Mouse (Mus musculus) left cerebral cortex, adult 8-10 months (tissue): Measurements from ENCODE around the gene Eomes. TPM values are rescaled to one million over a fixed set of nuclear protein-coding genes. Genes with fewer than 3 reads are reported as not detected.

Experiments
- DNase-seq, 2 experiments: peaks; one replicate each; pipeline ENCODE4 v3.0.0; 2022; ENCODE audit warnings: low spot score in 2 of 2
- total RNA-seq, 4 experiments: library from RNA; stranded (reverse); gene quantifications; 2 replicates each; pipeline ENCODE4 v1.2.4; 2022

The Eomes gene
- total RNA-seq, 4 experiments from 2014 or later: 0.18 to 1.0 (median 0.32) TPM

DNA sequence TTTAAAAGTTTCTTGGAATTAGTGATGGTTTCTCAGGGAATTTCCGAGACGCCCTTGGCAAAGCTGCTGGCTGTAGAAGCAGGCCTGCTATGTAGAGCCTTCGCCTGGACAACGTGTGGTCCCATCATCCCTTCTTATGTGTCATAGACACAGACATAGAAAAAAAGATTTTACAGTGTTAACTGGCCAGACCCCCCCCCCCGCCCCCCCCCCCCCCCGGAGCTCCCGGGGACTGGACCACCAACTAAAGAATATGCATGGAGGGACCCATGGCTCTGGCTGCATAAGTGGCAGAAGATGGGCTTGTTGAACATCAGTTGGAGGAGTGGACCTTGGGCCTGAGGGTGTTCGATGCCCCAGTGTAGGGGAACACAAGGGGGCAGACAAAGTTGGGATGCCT lies 39.6 kb downstream of the Eomes start:
- DNase-seq: no peak

DNA sequence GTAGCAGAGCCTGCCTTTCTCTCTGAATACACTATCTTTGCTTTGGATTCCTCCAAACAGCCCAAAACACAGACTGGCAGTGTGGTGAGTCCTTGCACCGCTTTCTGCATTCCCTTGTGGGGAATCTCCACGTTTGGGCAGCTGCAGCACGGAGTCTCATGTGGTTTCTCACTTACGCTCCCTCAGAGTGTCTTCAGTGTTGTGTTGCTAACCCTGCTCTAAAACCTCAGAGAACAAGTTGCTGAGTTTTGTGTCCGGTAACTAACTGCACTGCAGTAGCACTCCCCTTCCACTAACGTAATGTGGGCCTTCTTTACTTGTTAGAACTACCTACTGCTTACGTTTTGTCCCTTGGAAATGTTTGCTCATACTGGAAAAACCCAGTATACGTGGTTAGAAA lies 41.1 kb downstream of the Eomes start:
- no peak for DNase-seq

DNA sequence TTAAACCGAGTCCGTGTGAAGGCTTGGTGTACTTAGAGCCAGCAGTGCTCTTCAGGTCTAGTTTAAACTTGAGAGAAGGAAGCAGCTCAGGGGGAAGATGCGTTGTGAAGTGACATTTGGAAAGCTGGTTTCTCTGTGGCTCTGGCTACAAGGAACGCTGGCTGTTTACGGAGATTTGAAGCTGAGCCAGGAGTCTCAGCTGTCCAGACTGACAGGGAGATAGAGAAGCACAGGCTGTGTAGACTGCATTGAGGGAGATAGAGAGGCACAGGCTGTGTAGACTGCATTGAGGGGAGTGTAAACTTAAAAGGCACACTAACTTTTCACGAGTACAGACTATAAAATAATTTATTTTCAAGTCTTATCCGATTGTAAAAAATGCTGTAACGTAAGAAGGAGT lies 42.0 kb downstream of the Eomes start:
- DNase-seq: no peak

DNA sequence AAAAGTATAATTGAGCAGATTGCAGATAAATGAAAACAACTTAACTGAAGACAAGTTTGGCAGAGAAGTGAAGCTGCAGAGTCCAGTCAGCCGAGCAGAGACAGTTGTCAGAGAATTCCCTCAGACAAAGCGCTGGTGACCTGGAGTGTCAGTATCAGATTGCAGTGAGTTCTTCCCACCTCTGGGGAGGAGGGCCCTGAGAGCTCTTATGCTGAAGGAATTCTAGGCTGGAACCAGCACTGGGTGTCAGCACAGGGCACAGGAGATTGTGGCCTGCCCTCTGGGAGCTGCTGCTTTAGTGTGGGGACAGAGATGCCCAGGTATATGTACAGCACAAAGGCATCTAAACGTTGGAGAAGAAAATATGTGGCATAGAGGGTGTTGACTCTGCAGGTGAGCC lies 42.8 kb downstream of the Eomes start:
- no peak for DNase-seq

DNA sequence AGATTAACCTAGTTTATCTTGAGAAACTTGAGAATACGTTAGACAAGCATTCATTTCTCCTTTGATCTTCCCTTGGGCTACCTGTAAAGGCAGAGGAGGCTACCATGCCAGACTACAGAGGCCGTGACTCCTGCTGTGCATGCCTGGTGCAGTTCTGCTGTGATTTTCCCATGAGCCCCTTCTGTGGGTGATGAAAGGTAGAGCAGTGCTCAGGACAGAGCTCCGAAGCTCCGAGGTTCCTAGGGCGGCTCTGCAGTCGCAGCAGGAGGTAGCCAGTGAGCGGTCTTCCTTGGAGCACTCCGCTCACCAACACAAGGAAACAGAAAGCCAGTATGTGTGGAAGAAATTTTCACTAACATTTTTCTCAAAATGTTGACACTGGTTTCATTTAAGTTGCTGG lies 43.6 kb downstream of the Eomes start:
- DNase-seq: no peak

DNA sequence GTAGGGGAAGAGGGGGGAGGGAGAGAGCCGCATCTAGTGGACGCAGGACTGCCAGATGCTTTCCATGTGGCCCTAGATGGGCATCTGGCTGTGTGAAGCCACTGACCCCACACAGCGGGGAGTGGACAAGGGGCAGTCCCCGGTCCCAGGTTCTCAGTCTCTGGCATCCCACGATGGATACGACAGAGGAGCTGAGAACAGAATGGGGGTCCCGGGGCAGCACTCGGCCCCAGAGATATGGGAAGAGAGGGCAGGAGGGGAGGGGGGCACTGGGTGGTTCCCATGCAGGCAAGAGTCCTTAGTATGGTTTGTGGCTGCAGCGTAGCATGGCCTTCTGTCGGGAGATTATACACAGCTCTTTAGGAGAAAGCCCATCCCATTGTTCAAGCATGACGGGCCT lies 45.7 kb downstream of the Eomes start:
- no peak for DNase-seq

DNA sequence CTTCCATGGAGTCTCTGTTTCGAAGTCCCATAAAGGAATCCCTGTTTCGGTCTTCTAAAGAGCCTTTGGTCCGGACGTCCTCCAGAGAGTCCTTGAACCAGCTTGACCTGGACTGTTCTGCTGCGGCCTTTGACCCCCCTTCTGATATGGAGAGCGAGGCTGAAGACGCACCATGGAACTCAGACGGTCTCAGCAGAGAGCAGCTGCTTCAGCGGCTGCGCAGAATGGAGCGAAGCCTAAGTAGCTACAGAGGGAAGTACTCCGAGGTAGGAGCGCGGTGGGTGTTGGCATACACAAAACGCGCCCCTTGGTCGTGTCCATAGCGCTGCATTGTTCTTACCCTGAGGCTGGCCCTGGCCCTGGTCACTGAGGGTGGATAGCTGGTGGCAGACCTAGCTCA lies 49.0 kb downstream of the Eomes start:
- no peak for DNase-seq

DNA sequence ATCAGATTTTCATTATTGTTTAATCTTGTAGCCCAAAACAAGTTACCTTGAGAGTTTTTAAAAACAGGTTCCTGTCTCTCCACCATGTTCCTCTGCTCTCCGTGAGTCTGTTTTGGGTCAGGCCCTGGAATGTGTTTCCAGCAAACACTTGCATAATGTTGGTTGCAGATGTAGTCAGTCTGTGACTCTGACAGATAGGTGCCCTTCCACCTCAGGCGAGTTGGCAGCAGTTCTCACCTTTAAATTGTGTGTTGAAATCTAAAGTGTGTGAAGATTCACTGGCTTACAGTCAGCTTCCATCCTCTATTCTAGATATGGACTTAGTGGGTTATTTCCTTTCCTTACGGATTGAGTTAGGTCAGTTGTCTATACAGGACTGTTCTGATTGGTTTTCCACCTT lies 51.8 kb downstream of the Eomes start:
- no peak for DNase-seq

DNA sequence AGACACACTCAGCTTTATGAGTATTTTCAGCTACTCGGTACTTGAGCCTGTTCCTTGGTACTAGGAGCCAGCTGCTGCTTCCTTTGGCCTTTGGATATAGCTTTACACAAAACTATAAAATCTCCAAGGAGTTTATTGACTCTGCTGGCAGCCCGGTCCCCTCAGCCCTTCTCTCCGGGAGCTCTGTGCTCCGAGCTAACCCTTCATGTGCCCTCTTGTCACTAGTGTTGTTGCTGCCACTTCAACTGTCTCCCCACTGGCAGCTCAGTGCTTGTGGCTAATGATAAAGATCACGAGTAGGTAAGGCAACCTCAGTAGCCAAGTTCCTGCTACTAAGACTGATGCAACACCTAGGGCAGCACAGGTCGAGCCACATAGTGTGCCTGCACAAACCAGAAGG lies 52.7 kb downstream of the Eomes start:
- DNase-seq: no peak

DNA sequence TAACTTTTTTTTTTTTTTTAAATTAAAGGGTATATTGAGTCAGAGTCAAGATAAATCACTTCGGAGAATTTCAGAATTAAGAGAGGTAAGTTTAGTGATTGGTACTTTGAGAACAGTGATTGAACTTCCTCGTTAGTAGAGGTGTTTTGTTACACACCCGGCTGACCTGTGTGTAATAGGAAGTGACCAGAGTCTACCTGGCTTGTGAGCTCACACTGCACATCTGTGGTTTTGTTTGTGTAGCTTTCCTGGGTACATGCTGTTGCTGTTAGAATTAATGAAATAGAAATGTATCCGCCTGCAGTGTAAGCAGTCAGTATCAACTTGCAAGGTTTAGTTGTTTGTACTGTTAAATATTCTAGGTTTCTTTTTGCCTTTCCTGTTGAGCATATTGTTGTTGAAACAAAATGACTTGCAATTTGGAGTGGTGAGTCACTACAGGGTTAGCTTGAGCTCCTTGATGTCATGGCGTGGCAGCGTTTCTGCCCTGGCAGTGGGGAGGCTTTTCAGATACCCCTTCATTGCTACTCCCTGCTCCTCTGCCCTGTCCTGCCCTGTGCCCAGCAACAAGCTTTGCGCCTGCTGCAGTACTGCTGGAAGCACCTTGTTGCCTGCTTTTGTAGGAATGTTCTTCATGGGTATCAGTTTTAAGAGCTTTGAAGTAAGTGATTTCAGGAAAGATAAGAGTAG lies 54.6 kb downstream of the Eomes start:
- no peak for DNase-seq

Other genes starting within 250 kb of the Eomes start
- gene Golga4, start 28.1 kb downstream of the Eomes start, total RNA-seq: 100 to 1,000 TPM in 2 of 4 experiments, 10 to 100 TPM in 2; 97.1 to 109 (median 99.4) TPM
- 1 to 10 TPM; 5.6 to 6.3 (median 6.1) TPM for gene Itga9, start 128.5 kb downstream of the Eomes start, total RNA-seq